Mouse (Mus musculus) midbrain, embryonic 15.5 days (tissue): Measurements from ENCODE around the gene Ncf2. TPM values are rescaled to one million over a fixed set of nuclear protein-coding genes. Genes with fewer than 3 reads are reported as not detected.
A peak's percentile ranks its signal among the peaks of the same experiment; 100 is the strongest.

Experiments used
- ATAC-seq: fragments of 200-750 bp; cut with Nextera tagmentation; replicated peaks from 2 replicates; pipeline ENCODE4 v1.8.0; 2017; ENCODE audit warnings: moderate TSS enrichment
- H3K27ac ChIP-seq: fragments of 300-500 bp; sonication (generic); 2 replicates; pipeline ENCODE4 v1.5.1; 2015; ENCODE audit warnings: mild to moderate bottlenecking, inconsistent platforms
- H3K27me3 ChIP-seq: fragments of 300-500 bp; sonication (generic); replicated peaks from 2 replicates; pipeline ENCODE4 v1.6.1; 2015; ENCODE audit warnings: inconsistent platforms
- H3K36me3 ChIP-seq: fragments of 300-500 bp; sonication (generic); replicated peaks from 2 replicates; pipeline ENCODE4 v1.6.1; 2015; ENCODE audit warnings: inconsistent platforms
- H3K4me1 ChIP-seq: fragments of 300-500 bp; sonication (generic); 2 replicates; pipeline ENCODE4 v1.6.1; 2015; ENCODE audit warnings: inconsistent platforms
- H3K4me2 ChIP-seq: fragments of 300-500 bp; sonication (generic); 2 replicates; pipeline ENCODE4 v1.6.1; 2015; ENCODE audit warnings: inconsistent platforms, mild to moderate bottlenecking, moderate library complexity
- H3K4me3 ChIP-seq: fragments of 300-500 bp; sonication (generic); 2 replicates; pipeline ENCODE4 v1.5.1; 2015; ENCODE audit warnings: mild to moderate bottlenecking, inconsistent platforms
- H3K9ac ChIP-seq: fragments of 300-500 bp; sonication (generic); 2 replicates; pipeline ENCODE4 v1.6.1; 2015; ENCODE audit warnings: mild to moderate bottlenecking, inconsistent platforms
- H3K9me3 ChIP-seq: fragments of 300-500 bp; sonication (generic); 2 replicates; pipeline ENCODE4 v1.6.1; 2016; ENCODE audit warnings: inconsistent platforms
- WGBS: fragments of 180-500 bp; shearing (Covaris S2); methylation state at CpG from one replicate; pipeline ENCODE4 v1.1.7; 2015; ENCODE audit warnings: mixed read lengths; 5-methylcytosine and 5-hydroxymethylcytosine counted together
- polyA plus RNA-seq: library from polyadenylated mRNA; unstranded; fragments of >200 nt; fragmentation: Nextera tagmentation; extraction: Ambion mirVana; gene quantifications from 2 replicates; pipeline ENCODE4 v1.2.1, GENCODE M21; 2015

Ncf2 gene
- polyA plus RNA-seq, 1 experiment from 2014 or later, result 2.2 TPM

DNA sequence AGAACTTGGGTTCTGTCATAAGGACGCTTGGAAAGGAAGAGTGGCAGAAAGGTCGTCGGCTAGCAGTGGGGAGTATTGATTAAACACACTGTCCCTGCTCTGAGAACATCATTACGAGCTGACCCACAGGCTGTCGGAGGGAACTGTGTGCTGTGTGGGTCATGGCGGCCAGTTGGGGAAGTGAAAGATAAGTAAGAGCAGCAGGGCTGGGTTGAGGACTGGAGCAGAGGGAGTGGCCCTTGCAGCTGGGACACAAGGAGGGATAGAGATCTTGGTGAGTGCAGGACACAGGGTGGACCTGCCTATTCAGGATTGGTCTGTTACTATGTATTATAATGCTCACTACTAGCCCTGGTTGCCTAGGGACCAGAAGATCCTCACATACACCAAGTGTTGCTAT, 4.9 kb downstream of the Ncf2 start:
- Histone ChIP-seq H3K4me1 (peaks cover 2% of the 10 kb centered on the region), H3K9ac (no peak overlapping the region), H3K36me3 (no peaks in the 10 kb centered on the region), H3K27me3 (no peaks in the 10 kb centered on the region), H3K9me3 (no peaks in the 10 kb centered on the region), H3K4me3 (no peak overlapping the region), H3K4me2 (no peak overlapping the region), H3K27ac (no peak overlapping the region)
- 86% methylated on average over 6 of the region's 6 CpGs for WGBS
- ATAC-seq, result no peak

DNA sequence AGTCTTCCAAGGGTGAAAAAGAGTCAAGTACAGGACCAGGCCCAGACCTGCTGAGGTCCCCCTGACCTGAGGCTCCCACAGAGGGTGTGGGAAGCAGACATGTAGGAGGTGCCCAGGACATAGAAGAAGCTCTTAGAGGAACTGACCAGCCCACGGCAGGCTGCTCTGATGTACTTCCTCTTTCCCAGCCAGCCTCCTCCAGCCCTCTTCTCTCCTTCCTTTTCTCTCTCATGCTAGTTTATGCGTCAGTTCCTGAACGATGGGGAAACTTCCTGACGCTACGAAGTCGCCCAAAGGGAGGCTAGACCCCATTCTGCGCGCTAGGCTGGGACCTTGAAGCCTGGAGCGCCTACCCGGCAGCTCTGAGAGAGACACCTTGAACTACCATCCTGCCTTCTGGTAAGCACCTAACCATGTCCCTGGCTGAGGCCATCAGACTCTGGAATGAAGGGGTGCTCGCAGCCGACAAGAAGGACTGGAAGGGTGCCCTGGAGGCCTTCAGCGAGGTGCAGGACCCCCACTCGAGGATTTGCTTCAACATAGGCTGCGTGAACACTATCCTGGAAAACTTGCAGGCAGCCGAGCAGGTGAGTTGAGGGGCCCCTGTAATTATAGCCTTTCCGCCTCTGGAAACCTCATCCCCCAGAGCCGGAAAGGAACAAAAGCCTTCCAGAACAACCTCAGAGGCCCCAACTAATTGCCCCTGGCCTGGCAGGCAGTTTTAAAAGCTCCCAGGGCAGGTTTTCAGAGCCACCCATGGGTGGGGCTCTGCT, 7.8 kb downstream of the Ncf2 start:
- Histone ChIP-seq H3K27ac (no peak overlapping the region), H3K4me1 (no peaks in the 10 kb centered on the region), H3K4me3 (no peak overlapping the region), H3K36me3 (no peaks in the 10 kb centered on the region), H3K27me3 (no peaks in the 10 kb centered on the region), H3K4me2 (no peak overlapping the region), H3K9me3 (no peaks in the 10 kb centered on the region), H3K9ac (no peak overlapping the region)
- WGBS, result 84% methylated on average over 18 of the region's 18 CpGs
- no peak for ATAC-seq

DNA sequence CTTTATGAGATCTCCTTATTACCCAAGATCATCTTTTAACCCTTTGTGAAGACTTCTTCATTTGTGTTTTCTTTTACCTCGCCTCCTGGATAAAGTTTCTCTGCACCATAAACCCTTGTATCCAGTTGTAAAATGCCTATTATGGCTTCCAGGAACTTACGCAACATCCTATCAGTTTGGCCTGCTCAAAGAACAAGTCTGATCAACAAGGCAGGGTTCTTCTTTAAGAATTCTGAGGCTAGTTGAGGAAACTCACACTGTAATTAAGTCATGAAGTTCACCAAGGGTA, 8.3 kb downstream of the Ncf2 start:
- Histone ChIP-seq H3K4me1 (no peaks in the 10 kb centered on the region), H3K27ac (no peak overlapping the region), H3K9ac (no peak overlapping the region), H3K4me3 (no peak overlapping the region), H3K36me3 (no peaks in the 10 kb centered on the region), H3K27me3 (no peaks in the 10 kb centered on the region), H3K9me3 (no peaks in the 10 kb centered on the region), H3K4me2 (no peak overlapping the region)
- WGBS, result 96% methylated on average over 2 of the region's 2 CpGs
- no peak for ATAC-seq

DNA sequence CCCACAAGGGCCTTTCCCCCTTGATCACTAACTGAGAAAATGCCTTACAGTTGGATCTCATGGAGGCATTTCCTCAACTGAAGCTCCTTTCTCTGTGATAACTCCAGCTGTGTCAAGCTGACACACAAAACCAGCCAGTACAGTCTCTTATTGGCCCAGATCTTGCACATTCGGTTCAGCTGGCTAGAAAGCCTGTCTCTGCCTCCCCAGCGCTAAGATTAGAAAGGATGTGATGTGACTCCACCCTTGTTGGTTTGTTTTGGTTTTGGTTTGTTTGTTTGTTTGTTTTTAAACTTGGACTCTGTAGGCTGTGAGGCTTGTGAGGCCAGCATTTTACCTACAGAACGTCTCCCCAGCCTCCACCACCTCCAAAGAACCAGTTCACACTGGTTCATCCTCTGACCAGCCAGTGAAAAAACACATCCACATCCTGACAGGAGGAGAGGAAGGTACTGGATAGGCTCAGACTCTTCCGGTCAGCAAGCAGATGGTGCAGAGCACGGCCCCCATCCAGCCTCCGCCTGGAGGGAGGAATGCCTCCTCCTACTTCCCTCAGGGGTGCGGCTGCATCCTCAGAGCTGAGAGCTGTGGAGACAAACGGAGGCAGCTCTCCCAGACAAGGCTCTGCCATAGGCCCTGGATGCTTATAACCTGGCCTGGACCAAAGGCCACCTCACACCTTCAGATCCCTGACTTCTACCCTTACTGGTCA, 9.7 kb downstream of the Ncf2 start:
- ATAC-seq, result no peak
- Histone ChIP-seq H3K9me3 (no peaks in the 10 kb centered on the region), H3K9ac (no peak overlapping the region), H3K4me2 (no peak overlapping the region), H3K36me3 (no peaks in the 10 kb centered on the region), H3K27me3 (no peaks in the 10 kb centered on the region), H3K4me3 (no peak overlapping the region), H3K27ac (no peak overlapping the region), H3K4me1 (no peaks in the 10 kb centered on the region)
- 45% methylated on average over 8 of the region's 8 CpGs for WGBS

DNA sequence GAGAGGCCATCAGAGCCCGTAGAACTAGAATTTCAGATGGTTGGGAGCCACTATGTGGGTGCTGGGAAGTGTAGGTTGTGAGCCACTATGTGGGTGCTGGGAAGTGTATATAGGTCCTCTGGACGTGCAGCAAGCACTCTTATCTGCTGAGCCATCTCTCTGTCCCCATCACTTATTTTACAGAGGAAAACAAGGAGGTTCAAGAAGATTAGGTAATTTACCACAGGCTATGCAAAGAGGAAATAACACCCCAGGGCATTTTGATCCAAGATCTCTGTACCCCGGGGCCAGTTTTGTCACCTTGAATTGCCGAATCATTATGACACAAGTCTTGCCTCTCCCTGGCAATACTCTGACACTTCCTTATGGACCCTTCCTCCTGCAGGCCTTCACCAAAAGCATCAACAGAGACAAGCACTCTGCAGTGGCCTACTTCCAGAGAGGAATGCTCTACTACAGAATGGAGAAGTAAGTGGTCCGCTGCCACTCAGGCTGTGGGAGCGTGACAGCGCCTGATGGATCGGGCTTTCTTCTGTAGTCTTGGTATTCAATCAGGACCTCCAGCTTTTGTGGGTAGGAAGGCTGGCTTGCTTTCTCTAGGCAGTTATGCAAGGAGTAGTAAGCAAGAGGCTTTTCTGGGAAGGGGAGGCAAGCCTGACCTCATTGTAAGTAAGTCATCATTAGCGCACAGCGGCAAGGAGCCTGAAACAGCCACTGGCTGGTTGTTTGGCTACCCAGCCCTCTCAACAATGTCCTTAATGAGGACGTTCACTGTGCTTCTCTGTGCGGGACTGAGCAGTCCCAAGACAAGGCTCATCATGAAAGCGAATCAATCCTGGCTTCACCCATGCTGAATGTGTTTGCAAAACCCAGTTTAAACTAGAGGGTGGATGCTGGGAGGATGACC, 10.8 kb downstream of the Ncf2 start:
- no peak for ATAC-seq
- H3K4me2 ChIP-seq, result no peak overlapping the region
- WGBS, result 58% methylated on average over 13 of the region's 13 CpGs
- H3K27ac ChIP-seq, result no peak overlapping the region
- H3K9ac ChIP-seq, result no peak overlapping the region
- no peaks in the 10 kb centered on the region for H3K4me1 ChIP-seq
- no peaks in the 10 kb centered on the region for H3K27me3 ChIP-seq
- H3K4me3 ChIP-seq, result no peak overlapping the region
- H3K9me3 ChIP-seq, result no peaks in the 10 kb centered on the region
- H3K36me3 ChIP-seq, result no peaks in the 10 kb centered on the region

DNA sequence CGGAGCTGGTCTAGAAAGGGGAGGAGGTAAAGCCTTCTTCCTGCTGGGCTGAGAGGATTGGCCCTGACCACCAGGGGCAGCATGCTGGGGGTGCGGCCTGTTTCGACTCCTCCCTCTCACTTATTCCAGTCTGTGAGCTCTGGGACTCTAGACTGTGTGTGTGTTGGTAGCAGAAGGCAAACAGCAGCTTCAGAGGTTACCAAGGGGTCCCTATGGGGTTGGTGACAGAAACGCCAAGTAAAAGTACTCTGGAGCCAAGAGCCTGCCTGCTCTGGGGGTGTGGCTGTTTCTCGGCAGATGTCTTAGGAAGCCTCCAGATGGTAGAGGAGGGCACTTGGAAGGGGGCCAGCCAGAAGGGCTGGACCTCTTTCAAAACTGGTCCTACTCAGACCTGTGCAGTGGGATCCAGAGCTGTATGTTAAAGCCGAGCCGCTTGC, 15.3 kb downstream of the Ncf2 start:
- Histone ChIP-seq H3K27me3 (no peaks in the 10 kb centered on the region), H3K27ac (no peak overlapping the region), H3K9ac (no peak overlapping the region), H3K36me3 (no peaks in the 10 kb centered on the region), H3K4me1 (peaks cover 20% of the 10 kb centered on the region), H3K4me3 (no peak overlapping the region), H3K4me2 (no peak overlapping the region), H3K9me3 (no peaks in the 10 kb centered on the region)
- 26% methylated on average over 7 of the region's 7 CpGs for WGBS
- ATAC-seq, result peak; percentile 71; the same call in 1 of the 2 replicates

DNA sequence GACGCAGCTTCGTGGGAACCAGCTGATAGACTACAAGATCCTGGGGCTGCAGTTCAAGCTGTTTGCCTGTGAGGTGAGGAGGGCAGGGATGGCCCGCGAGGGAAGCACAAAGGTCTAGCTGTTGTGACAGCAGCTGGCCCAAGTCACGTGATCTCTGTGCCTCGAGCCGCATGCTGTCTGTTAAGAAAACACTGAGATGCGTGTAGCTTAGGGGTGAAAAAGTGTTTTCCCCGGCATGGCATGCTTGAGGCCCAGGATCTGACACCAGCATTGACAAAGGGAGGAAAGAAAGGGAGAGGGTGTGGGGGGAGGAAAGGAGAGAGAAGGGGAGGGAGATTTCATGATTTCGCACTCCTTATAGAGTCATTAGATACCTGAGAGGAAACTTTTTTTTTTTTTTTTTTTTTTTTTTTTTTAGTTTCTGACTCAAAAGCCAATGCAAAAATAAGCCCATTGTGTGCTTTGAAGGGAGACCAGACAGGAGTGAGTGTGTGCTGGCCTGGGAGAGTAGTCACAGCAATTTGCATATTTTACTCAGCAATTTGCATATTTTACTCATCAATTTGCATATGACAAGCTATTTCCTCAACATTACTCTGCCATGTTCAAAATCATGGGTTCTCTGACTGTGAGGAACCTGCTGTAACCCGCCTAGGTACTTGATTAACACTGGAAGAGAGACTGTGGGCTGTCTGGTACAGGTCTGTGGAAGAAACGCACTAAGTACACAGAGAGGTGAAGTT, 17.2 kb downstream of the Ncf2 start:
- H3K36me3 ChIP-seq, result no peaks in the 10 kb centered on the region
- no peak overlapping the region for H3K9ac ChIP-seq
- H3K4me1 ChIP-seq, result peaks cover 20% of the 10 kb centered on the region
- H3K4me2 ChIP-seq, result no peak overlapping the region
- no peaks in the 10 kb centered on the region for H3K9me3 ChIP-seq
- ATAC-seq, result peak; percentile 65
- H3K4me3 ChIP-seq, result no peak overlapping the region
- H3K27ac ChIP-seq, result peak overlapping the region; percentile 65
- 22% methylated on average over 12 of the region's 12 CpGs for WGBS
- H3K27me3 ChIP-seq, result no peaks in the 10 kb centered on the region

DNA sequence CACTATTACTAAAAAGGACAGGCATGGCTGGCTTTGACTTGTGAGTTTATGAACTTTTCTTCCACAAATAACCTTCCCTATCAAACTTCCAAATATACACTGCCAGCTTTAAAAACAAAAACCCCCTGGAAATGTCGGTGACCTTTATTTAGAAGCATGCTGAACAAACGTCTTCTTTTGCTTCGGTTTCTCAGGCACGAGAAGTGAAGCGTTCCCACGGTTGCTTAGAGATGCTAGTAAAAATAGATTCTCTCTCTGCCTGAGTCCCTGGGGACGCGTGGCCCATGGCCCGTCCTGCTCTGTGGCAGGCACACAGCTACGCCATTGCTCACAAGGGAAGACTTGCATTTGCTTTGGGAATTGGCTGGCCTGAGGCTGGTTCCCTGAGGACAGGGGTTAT, 17.8 kb downstream of the Ncf2 start:
- ATAC-seq, result 0 out of 2 replicates have a peak, but pooled peaks have one; percentile 34
- 17% methylated on average over 10 of the region's 10 CpGs for WGBS

DNA sequence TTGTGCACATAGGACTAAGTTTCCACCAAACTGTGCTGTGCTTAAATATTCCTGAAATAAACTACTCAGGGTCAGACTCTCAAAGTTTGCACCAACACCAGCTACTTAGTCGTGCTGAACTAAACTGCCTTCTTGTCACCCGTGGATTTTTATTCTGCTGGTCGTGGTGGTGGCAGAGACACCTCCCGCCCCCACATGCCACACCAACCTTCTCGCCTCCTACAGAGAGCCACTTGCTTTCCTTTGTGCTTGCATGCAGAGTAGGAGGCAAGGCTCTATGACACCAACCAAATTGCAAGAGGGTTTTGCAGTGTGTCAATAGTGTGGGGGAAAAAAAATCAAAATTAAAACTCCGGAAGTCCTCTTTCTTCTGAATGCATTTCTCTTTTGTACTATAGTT, 19.6 kb downstream of the Ncf2 start:
- peaks cover 20% of the 10 kb centered on the region for H3K4me1 ChIP-seq
- H3K27ac ChIP-seq, result no peak overlapping the region
- no peak overlapping the region for H3K9ac ChIP-seq
- H3K27me3 ChIP-seq, result no peaks in the 10 kb centered on the region
- no peak overlapping the region for H3K4me2 ChIP-seq
- no peak overlapping the region for H3K4me3 ChIP-seq
- no peak for ATAC-seq
- 83% methylated on average over 6 of the region's 6 CpGs for WGBS
- no peaks in the 10 kb centered on the region for H3K9me3 ChIP-seq
- H3K36me3 ChIP-seq, result no peaks in the 10 kb centered on the region

More for the DNA sequence above, 17.8 kb downstream of the Ncf2 start:
- no peaks in the 10 kb centered on the region for H3K9me3 ChIP-seq
- no peak overlapping the region for H3K4me2 ChIP-seq
- peak overlapping the region; percentile 65 for H3K27ac ChIP-seq
- H3K9ac ChIP-seq, result no peak overlapping the region
- H3K4me1 ChIP-seq, result peaks cover 20% of the 10 kb centered on the region
- no peaks in the 10 kb centered on the region for H3K27me3 ChIP-seq
- H3K36me3 ChIP-seq, result no peaks in the 10 kb centered on the region
- H3K4me3 ChIP-seq, result no peak overlapping the region

DNA sequence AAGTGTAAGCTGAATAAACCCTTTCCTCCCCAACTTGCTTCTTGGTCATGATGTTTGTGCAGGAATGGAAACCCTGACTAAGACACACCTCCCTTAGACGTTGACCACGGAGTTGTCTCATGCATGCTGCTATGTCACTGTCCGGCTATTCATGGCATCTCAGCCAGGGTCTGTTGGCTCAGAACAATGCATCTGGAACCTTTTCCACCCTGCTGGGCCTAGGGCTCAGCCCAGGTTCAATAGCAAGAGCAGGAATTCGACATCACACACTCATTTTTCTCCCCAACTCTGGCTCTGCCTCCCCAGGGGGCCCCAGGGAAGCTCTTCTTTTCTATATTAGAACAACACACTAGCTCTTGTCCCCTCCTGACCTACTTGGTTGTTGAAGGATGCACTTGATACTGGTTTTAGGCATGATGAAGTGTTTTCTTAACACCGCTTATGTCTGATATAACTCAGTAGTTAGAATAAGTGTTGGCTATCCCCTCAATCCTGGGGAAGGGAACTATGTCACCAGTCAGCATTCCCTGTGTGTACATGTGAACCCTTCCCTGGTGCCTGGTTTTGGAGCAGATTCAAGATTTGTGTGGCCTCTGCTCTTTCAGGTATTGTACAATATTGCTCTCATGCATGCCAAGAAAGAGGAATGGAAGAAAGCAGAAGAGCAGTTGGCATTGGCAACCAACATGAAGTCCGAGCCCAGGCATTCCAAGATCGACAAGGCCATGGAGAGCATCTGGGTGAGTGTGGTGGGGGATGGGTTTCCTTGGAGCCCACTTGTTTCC, 21.1 kb downstream of the Ncf2 start:
- Histone ChIP-seq H3K4me2 (no peak overlapping the region), H3K27me3 (no peaks in the 10 kb centered on the region), H3K4me3 (no peak overlapping the region), H3K9ac (no peak overlapping the region), H3K4me1 (peaks cover 20% of the 10 kb centered on the region), H3K27ac (no peak overlapping the region), H3K9me3 (no peaks in the 10 kb centered on the region), H3K36me3 (no peaks in the 10 kb centered on the region)
- 76% methylated on average over 7 of the region's 7 CpGs for WGBS
- ATAC-seq, result no peak

DNA sequence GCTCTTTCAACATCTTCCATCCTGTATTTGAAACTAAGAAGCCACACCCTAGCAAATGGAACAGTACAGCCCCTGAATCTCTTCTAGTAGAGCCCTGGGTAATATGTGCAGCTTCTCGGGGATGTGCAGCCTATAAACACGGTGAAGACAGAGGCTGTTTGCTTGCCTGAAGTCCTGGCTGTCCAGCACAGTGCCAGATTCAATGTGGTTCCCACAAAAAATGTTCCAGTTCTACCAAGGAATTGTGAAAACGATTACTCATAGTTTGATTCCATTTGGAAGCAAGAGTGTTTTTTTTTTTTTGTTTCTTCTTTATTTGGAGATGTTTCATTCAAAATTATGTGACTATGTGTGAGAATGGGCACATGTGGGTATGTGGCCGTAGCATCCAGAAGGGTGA, 21.8 kb downstream of the Ncf2 start:
- Histone ChIP-seq H3K4me1 (peaks cover 14% of the 10 kb centered on the region), H3K27ac (no peak overlapping the region), H3K4me2 (no peak overlapping the region), H3K9ac (no peak overlapping the region), H3K4me3 (no peak overlapping the region), H3K9me3 (no peaks in the 10 kb centered on the region), H3K27me3 (no peaks in the 10 kb centered on the region), H3K36me3 (no peaks in the 10 kb centered on the region)
- ATAC-seq, result no peak
- WGBS, result 94% methylated on average over 4 of the region's 4 CpGs
